Mouse (Mus musculus): ENCODE data around the gene Hist1h3g. TPM values are rescaled to one million over a fixed set of nuclear protein-coding genes. Genes with fewer than 3 reads are reported as not detected.
"Not testable (repeated sequence)": the region's sequence is repeated elsewhere in the genome, so short reads cannot be mapped to it uniquely, and the experiment has no call there.

Gene Hist1h3g
- total and polyA plus RNA-seq, 2 experiments from 2014 or later, result 1.4 to 544 TPM

DNA sequence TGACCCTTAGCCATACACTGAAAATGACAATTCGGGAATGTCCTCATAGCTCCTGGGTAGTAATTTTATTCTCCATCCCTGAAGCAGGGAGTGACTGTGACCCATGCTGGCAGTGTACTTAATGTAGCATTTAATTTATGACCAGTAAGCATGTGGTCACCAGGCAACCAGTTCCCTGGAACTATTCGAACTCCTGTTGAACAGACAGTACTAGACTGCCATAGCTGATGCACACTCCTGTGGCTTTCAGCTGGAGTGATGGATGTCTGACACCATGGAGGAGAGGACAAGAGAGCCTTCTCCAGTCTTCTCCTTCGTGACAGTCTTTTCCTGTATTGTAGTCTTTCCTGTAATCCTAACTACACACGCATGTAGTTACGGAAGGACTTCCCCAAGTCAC, 6.2 kb upstream of the Hist1h3g start:
- 53% methylated on average over 5 of the region's 5 CpGs for WGBS

GRCm38 (mm10) chr13:23529480-23530165, 5.6 kb upstream of the Hist1h3g start:
- H3K4me2 ChIP-seq (ENCODE audit: low read depth, low read length), result peak overlapping the region; percentile 61
- H3K4me1 ChIP-seq (ENCODE audit: insufficient read depth, low read length), result peaks cover 5% of the 10 kb centered on the region; the same call in 1 of the 2 replicates
- TF ChIP-seq CTCF (IDR thresholded peaks at IDR 0.05; ENCODE audit: low read depth), result no peak
- 33% methylated on average over 2 of the region's 2 CpGs for WGBS
- no peaks in the 10 kb centered on the region for H3K9me3 ChIP-seq (ENCODE audit: low read length)
- H3K27me3 ChIP-seq (ENCODE audit: insufficient read depth, low read length), result no peaks in the 10 kb centered on the region
- H3K27ac ChIP-seq, result peak overlapping the region; percentile 87; the same call in 1 of the 2 replicates
- DNase-seq (ENCODE audit: low spot score) (no peak), ATAC-seq (no peak)
- H3K9ac ChIP-seq (replicated peaks; ENCODE audit: low read length), result peak overlapping the region; percentile 54
- H3K4me3 ChIP-seq (ENCODE audit: low read length), result peak overlapping the region; percentile 40
- H3K36me3 ChIP-seq (ENCODE audit: insufficient read depth, low read length), result no peaks in the 10 kb centered on the region

More for the DNA sequence above, 6.2 kb upstream of the Hist1h3g start:
- Histone ChIP-seq H3K4me3 (ENCODE audit: low read length) (no peak overlapping the region), H3K9ac (replicated peaks; ENCODE audit: low read length) (no peak overlapping the region), H3K9me3 (ENCODE audit: low read length) (no peaks in the 10 kb centered on the region), H3K4me2 (ENCODE audit: low read depth, low read length) (no peak overlapping the region), H3K36me3 (ENCODE audit: insufficient read depth, low read length) (no peaks in the 10 kb centered on the region), H3K4me1 (ENCODE audit: insufficient read depth, low read length) (no peaks in the 10 kb centered on the region), H3K27me3 (ENCODE audit: insufficient read depth, low read length) (no peaks in the 10 kb centered on the region), H3K27ac (no peak overlapping the region)
- ATAC-seq (no peak), DNase-seq (ENCODE audit: low spot score) (no peak)
- TF ChIP-seq CTCF (IDR thresholded peaks at IDR 0.05; ENCODE audit: low read depth), result no peak

- Histone ChIP-seq H3K4me3 (ENCODE audit: low read length) (peak overlapping the region; percentile 40), H3K36me3 (ENCODE audit: insufficient read depth, low read length) (no peaks in the 10 kb centered on the region), H3K9ac (replicated peaks; ENCODE audit: low read length) (peak overlapping the region; percentile 54), H3K4me2 (ENCODE audit: low read depth, low read length) (peak overlapping the region; percentile 61), H3K4me1 (ENCODE audit: insufficient read depth, low read length) (peaks cover 7% of the 10 kb centered on the region; the same call in 1 of the 2 replicates), H3K9me3 (ENCODE audit: low read length) (no peaks in the 10 kb centered on the region), H3K27me3 (ENCODE audit: insufficient read depth, low read length) (no peaks in the 10 kb centered on the region), H3K27ac (peak overlapping the region; percentile 87)
- WGBS, result under 1% methylated on average over 20 of the region's 20 CpGs
- no peak for TF ChIP-seq CTCF (IDR thresholded peaks at IDR 0.05; ENCODE audit: low read depth)
- ATAC-seq (no peak), DNase-seq (ENCODE audit: low spot score) (peak; percentile 72)
Observed at GRCm38 (mm10) chr13:23530181-23530900, 4.9 kb upstream of the Hist1h3g start.

DNA sequence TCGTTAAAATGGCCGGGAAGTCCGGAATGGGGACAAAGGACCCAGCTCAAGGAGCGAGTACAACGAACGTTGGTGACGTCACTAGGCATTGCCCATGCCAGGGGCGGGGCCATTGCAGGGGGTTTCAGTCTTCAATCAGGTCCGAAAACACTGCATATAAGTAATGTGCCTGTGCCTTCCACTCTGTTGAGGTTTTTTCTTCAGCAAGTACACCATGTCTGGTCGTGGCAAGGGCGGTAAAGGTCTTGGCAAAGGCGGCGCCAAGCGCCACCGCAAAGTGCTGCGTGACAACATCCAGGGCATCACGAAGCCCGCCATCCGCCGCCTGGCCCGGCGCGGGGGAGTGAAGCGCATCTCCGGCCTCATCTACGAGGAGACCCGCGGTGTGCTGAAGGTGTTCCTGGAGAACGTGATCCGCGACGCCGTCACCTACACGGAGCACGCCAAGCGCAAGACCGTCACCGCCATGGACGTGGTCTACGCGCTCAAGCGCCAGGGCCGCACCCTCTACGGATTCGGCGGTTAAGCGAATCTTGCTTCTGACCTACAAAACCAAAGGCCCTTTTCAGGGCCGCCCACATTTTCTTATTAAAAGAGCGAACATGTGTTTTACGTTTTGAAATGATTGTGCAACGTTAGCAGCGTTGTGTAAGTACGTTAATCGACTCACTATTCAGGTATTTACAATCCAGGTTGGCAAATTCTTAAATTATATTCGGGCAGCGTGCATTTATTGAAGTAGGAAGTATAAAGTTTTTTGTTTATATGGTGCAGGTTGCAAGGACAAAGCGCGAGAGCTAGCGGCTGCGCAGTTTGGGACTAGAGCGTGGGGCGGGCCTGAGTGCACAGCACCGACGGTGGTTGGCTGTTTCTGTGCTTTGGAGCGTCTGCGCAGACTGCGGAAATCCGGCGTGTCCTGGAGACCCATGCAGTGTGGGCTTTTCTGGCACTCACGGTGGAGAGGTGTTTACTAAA, 4.0 kb upstream of the Hist1h3g start, which contains the start of gene Hist1h4h:
TSS of gene Hist1h4h (plus strand) at position 150 of the 975 bp plus-strand sequence.
- peak within 1 kb of the TSS; percentile 40 for H3K4me3 ChIP-seq (ENCODE audit: low read length)
- H3K27ac ChIP-seq, result peak within 1 kb of the TSS; percentile 87
- no peaks in the 10 kb centered on the region for H3K27me3 ChIP-seq (ENCODE audit: insufficient read depth, low read length)
- under 1% methylated on average over 54 of the region's 70 CpGs for WGBS
- TF ChIP-seq CTCF (IDR thresholded peaks at IDR 0.05; ENCODE audit: low read depth), result no peak
- H3K4me1 ChIP-seq (ENCODE audit: insufficient read depth, low read length), result peaks cover 7% of the 10 kb centered on the region; the same call in 1 of the 2 replicates
- ATAC-seq (peak; percentile 88), DNase-seq (ENCODE audit: low spot score) (peak; percentile 99)
- H3K9me3 ChIP-seq (ENCODE audit: low read length), result no peaks in the 10 kb centered on the region
- peak within 1 kb of the TSS; percentile 61 for H3K4me2 ChIP-seq (ENCODE audit: low read depth, low read length)
- peak within 1 kb of the TSS; percentile 54 for H3K9ac ChIP-seq (replicated peaks; ENCODE audit: low read length)
- H3K36me3 ChIP-seq (ENCODE audit: insufficient read depth, low read length), result no peaks in the 10 kb centered on the region

GRCm38 (mm10) chr13:23532262-23533075, 2.8 kb upstream of the Hist1h3g start:
- Histone ChIP-seq H3K4me3 (ENCODE audit: low read length) (peak overlapping the region; percentile 40; the same call in 1 of the 2 replicates), H3K9me3 (ENCODE audit: low read length) (no peaks in the 10 kb centered on the region), H3K27me3 (ENCODE audit: insufficient read depth, low read length) (no peaks in the 10 kb centered on the region), H3K4me1 (ENCODE audit: insufficient read depth, low read length) (peaks cover 7% of the 10 kb centered on the region; the same call in 1 of the 2 replicates), H3K4me2 (ENCODE audit: low read depth, low read length) (peak overlapping the region; percentile 61), H3K9ac (replicated peaks; ENCODE audit: low read length) (peak overlapping the region; percentile 54; the same call in 1 of the 2 replicates), H3K36me3 (ENCODE audit: insufficient read depth, low read length) (no peaks in the 10 kb centered on the region), H3K27ac (peak overlapping the region; percentile 87; the same call in 1 of the 2 replicates)
- ATAC-seq, result no peak
- 25% methylated on average over 9 of the region's 9 CpGs for WGBS
- no peak for TF ChIP-seq CTCF (IDR thresholded peaks at IDR 0.05; ENCODE audit: low read depth)
- DNase-seq (ENCODE audit: low spot score), result no peak

- under 1% methylated on average over 25 of the region's 53 CpGs for WGBS
Observed at GRCm38 (mm10) chr13:23533560-23534367, 1.5 kb upstream of the Hist1h3g start, which contains the start of gene Hist1h2af. Gene Hist1h2af, plus strand, starts transcription at chr13:23533906.

More at GRCm38 (mm10) chr13:23533560-23534367, 1.5 kb upstream of the Hist1h3g start, which contains the start of gene Hist1h2af:
- Histone ChIP-seq H3K9ac (replicated peaks; ENCODE audit: low read length) (peak within 1 kb of the TSS; percentile 25; the same call in 1 of the 2 replicates), H3K4me3 (ENCODE audit: low read length) (peak within 1 kb of the TSS; percentile 49), H3K4me2 (ENCODE audit: low read depth, low read length) (peak within 1 kb of the TSS; percentile 61), H3K27ac (peak within 1 kb of the TSS; percentile 64)
- H3K36me3 ChIP-seq (ENCODE audit: insufficient read depth, low read length); H3K27me3 ChIP-seq (ENCODE audit: insufficient read depth, low read length); H3K4me1 ChIP-seq (ENCODE audit: insufficient read depth, low read length); H3K9me3 ChIP-seq (ENCODE audit: low read length): not testable (repeated sequence)
- DNase-seq (ENCODE audit: low spot score) (peak; percentile 94), ATAC-seq (peak; percentile 54)
